Mouse (Mus musculus) lung, adult 2 months (tissue): Measurements from ENCODE around the gene Rps6kb1.
A peak's percentile ranks its signal among the peaks of the same experiment; 100 is the strongest.

ENCODE experiments used
- CTCF ChIP-seq: fragments of 200-500 bp; IDR thresholded peaks from 2 replicates; pipeline ENCODE4 v1.5.1; 2011; ENCODE audit warnings: mild to moderate bottlenecking, low read length, control low read depth; ENCODE audit not compliant: insufficient read depth
- POLR2A ChIP-seq: fragments of 200-500 bp; IDR thresholded peaks from 2 replicates; pipeline ENCODE4 v1.6.1; 2011; ENCODE audit warnings: low read depth, mild to moderate bottlenecking, control low read depth, low read length, borderline replicate concordance; ENCODE audit errors: extremely low read depth

GRCm38 (mm10) chr11:86582543-86583260 lies 38.1 kb upstream of the Rps6kb1 start:
- peak; percentile 20; the same call in 1 of the 2 replicates for TF ChIP-seq POLR2A
- TF ChIP-seq CTCF, result no peak
